Mouse (Mus musculus): ENCODE results near the gene Emc9. TPM values are rescaled to one million over a fixed set of nuclear protein-coding genes. Genes with fewer than 3 reads are reported as not detected.
A peak's percentile ranks its signal among the peaks of the same experiment; 100 is the strongest.

Gene Emc9
- polyA plus RNA-seq, 1 experiment from 2014 or later, result 16.6 TPM

DNA sequence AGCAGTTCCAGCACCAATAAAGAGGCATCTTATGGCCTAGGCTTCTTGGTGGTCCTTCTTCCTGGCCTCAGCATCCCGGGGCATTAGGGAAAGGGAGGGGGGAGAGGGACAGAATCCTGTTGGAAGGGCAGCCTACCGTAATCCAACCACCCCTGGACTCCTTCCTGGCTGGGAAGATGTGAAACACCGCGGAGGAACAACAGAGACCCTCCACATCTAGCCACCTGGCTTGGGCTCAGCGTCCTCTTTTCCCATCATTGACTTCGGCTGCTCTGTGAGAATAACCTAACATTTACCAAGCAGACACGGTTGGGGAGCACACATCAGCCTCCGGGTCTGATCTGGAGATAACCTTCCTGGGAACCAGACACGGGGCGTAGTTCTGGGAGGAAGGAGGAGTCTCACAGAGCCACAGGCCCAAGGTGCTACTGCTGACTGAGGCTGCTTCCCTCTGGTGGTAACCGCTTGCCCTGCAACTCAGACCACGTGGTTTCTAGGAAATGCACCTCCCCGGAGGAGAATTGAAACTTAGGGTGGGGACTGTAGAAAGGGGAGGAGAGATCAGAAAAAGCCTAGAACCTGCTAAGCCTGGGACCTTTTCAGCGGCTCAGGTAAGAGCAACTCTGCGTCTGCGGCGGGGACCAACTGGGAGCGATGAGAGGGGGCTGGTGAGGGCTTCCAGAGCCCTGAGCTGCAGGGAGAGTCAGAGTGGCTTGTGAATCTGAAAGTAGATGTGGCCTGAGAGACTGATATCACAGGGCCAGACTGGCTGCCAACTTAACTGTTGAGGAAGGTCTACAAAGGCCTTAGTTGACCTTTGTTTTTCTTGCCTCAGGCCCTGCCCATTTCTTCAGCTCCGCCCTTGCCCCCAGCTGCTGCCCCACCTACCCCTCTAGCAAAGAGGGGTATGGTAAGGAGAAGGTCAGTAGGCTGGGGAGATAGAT lies 18.8 kb upstream of the Emc9 start:
- H3K9me3 ChIP-seq (replicated peaks; ENCODE audit: low read length), result no peaks in the 10 kb centered on the region
- peaks cover 53% of the 10 kb centered on the region for H3K36me3 ChIP-seq (ENCODE audit: insufficient read depth, low read length)
- peak; percentile 99 for TF ChIP-seq CTCF (IDR thresholded peaks at IDR 0.05; ENCODE audit: low read depth)
- H3K27ac ChIP-seq, result peak overlapping the region; percentile 87
- peak overlapping the region; percentile 60 for H3K9ac ChIP-seq (ENCODE audit: low read depth, low read length)
- ATAC-seq (replicated peaks; ENCODE audit: low FRiP score, low read depth), result peak; percentile 92
- peak overlapping the region; percentile 71 for H3K4me2 ChIP-seq (ENCODE audit: low read length)
- H3K4me1 ChIP-seq (replicated peaks; ENCODE audit: insufficient read depth, low read length), result peaks cover 13% of the 10 kb centered on the region
- DNase-seq (ENCODE audit: low spot score), result peak; percentile 98
- H3K4me3 ChIP-seq (replicated peaks; ENCODE audit: low read depth, low read length), result peak overlapping the region; percentile 47
- WGBS, result 9% methylated on average over 19 of the region's 19 CpGs
- no peaks in the 10 kb centered on the region for H3K27me3 ChIP-seq (ENCODE audit: insufficient read depth, low read length)

DNA sequence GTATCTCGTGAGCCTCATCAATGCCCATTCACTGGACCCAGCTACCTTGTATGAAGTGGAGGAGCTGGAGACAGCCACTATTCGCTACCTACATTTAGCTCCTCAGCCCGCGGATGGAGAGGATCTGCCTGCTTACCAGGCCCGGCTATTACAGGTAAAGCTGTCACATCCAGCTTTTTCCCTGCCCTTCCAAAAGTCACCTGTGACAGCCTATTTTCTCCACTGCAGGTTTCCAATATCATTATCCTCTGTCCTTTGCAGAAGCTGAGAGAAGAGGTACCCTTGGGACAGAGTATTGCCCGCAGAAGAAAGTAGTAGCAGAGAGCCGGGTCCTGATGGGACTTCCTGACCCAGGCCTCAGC lies 18.1 kb upstream of the Emc9 start, which contains the start of gene Irf9:
Gene Irf9 (plus strand): TSS at position 301 of the 362 bp plus-strand sequence.
- Histone ChIP-seq H3K36me3 (ENCODE audit: insufficient read depth, low read length) (peaks cover 54% of the 10 kb centered on the region), H3K9me3 (replicated peaks; ENCODE audit: low read length) (no peaks in the 10 kb centered on the region), H3K4me1 (replicated peaks; ENCODE audit: insufficient read depth, low read length) (peaks cover 13% of the 10 kb centered on the region), H3K4me2 (ENCODE audit: low read length) (peak within 1 kb of the TSS; percentile 71), H3K27ac (peak within 1 kb of the TSS; percentile 87), H3K9ac (ENCODE audit: low read depth, low read length) (peak within 1 kb of the TSS; percentile 60), H3K27me3 (ENCODE audit: insufficient read depth, low read length) (no peaks in the 10 kb centered on the region), H3K4me3 (replicated peaks; ENCODE audit: low read depth, low read length) (peak within 1 kb of the TSS; percentile 47)
- DNase-seq (ENCODE audit: low spot score), result no peak
- ATAC-seq (replicated peaks; ENCODE audit: low FRiP score, low read depth), result no peak
- no peak for TF ChIP-seq CTCF (IDR thresholded peaks at IDR 0.05; ENCODE audit: low read depth)
- 73% methylated on average over 7 of the region's 7 CpGs for WGBS

DNA sequence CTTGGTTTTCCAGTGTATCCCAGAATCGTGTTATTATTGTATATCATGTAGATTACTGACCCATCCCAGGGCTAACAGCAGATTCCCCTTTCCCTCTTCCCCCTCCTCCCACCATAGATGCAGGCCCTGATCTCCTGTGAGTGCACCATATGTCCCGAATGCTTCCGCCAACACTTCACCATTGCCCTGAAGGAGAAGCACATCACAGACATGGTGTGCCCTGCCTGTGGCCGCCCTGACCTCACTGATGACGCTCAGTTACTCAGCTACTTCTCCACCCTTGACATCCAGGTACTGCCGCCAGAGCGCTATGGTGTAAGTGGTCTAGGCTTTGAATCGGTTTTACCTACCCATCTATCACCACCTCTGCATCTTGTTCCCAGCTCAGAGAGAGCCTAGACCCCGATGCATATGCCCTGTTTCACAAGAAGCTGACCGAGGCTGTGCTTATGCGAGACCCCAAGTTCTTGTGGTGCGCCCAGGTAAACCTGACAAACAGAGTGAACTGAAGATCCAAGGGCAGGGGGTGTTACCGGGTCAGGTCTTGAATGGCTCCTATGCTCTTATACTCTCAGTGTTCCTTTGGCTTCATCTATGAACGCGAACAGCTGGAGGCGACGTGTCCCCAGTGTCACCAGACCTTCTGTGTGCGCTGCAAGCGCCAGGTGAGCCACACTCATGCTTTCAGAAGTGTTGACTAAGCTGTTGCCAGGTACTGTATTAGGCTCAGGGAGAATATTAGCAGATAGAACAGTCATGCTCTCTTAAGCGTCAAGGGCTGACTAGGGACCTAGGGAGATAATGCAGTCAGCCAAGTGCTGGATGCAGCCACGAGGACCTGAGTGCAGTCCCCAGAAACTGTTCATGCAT lies 13.7 kb upstream of the Emc9 start:
- Histone ChIP-seq H3K9ac (ENCODE audit: low read depth, low read length) (no peak overlapping the region), H3K36me3 (ENCODE audit: insufficient read depth, low read length) (peaks cover 74% of the 10 kb centered on the region), H3K27ac (no peak overlapping the region), H3K4me2 (ENCODE audit: low read length) (no peak overlapping the region), H3K4me1 (replicated peaks; ENCODE audit: insufficient read depth, low read length) (peaks cover 7% of the 10 kb centered on the region), H3K27me3 (ENCODE audit: insufficient read depth, low read length) (no peaks in the 10 kb centered on the region), H3K9me3 (replicated peaks; ENCODE audit: low read length) (no peaks in the 10 kb centered on the region), H3K4me3 (replicated peaks; ENCODE audit: low read depth, low read length) (no peak overlapping the region)
- whole genome bisulfite sequencing, result 89% methylated on average over 21 of the region's 21 CpGs
- no peak for TF ChIP-seq CTCF (IDR thresholded peaks at IDR 0.05; ENCODE audit: low read depth)
- DNase-seq (ENCODE audit: low spot score) (no peak), ATAC-seq (replicated peaks; ENCODE audit: low FRiP score, low read depth) (no peak)

DNA sequence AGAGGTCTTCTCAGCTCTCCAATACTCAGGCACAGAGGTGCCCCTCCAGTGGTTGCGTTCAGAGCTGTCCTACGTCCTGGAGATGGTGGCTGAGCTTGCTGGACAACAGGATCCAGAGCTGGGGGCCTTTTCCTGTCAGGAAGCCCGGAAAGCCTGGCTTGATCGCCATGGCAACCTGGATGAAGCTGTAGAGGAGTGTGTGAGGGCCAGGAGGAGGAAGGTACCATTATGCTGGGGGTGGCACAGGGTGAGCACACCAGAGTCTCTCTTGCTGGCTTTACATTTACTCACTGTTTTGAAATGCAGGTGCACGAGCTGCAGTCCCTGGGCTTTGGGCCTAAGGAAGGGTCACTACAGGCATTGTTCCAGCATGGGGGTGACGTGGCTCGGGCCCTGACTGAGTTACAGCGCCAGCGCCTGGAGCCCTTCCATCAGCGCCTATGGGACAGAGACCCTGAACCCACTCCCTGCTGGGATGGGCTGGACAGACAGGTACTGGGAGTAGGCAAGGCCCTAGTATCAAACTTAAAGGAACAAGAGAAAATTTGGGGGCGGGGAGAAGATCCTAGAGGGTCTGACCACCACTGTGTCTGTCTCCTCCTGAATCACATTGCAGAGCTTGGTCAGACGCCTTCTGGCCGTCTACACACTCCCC lies 11.1 kb upstream of the Emc9 start:
- Histone ChIP-seq H3K4me3 (replicated peaks; ENCODE audit: low read depth, low read length) (no peak overlapping the region), H3K9ac (ENCODE audit: low read depth, low read length) (no peak overlapping the region), H3K9me3 (replicated peaks; ENCODE audit: low read length) (no peaks in the 10 kb centered on the region), H3K27me3 (ENCODE audit: insufficient read depth, low read length) (no peaks in the 10 kb centered on the region), H3K4me1 (replicated peaks; ENCODE audit: insufficient read depth, low read length) (peaks cover 15% of the 10 kb centered on the region; the same call in 1 of the 2 replicates), H3K4me2 (ENCODE audit: low read length) (no peak overlapping the region), H3K27ac (no peak overlapping the region), H3K36me3 (ENCODE audit: insufficient read depth, low read length) (peaks cover 61% of the 10 kb centered on the region)
- TF ChIP-seq CTCF (IDR thresholded peaks at IDR 0.05; ENCODE audit: low read depth), result no peak
- no peak for ATAC-seq (replicated peaks; ENCODE audit: low FRiP score, low read depth)
- whole genome bisulfite sequencing, result 81% methylated on average over 13 of the region's 13 CpGs
- DNase-seq (ENCODE audit: low spot score), result peak; percentile 30

GRCm38 (mm10) chr14:55592226-55592625 lies 7.1 kb upstream of the Emc9 start:
- WGBS, result 4% methylated on average over 16 of the region's 16 CpGs
- no peak for TF ChIP-seq CTCF (IDR thresholded peaks at IDR 0.05; ENCODE audit: low read depth)
- peaks cover 33% of the 10 kb centered on the region for H3K36me3 ChIP-seq (ENCODE audit: insufficient read depth, low read length)
- H3K9ac ChIP-seq (ENCODE audit: low read depth, low read length), result peak overlapping the region; percentile 92
- H3K4me2 ChIP-seq (ENCODE audit: low read length), result peak overlapping the region; percentile 96
- ATAC-seq (replicated peaks; ENCODE audit: low FRiP score, low read depth), result no peak
- peak overlapping the region; percentile 94 for H3K4me3 ChIP-seq (replicated peaks; ENCODE audit: low read depth, low read length)
- peak overlapping the region; percentile 99 for H3K27ac ChIP-seq
- no peaks in the 10 kb centered on the region for H3K9me3 ChIP-seq (replicated peaks; ENCODE audit: low read length)
- no peaks in the 10 kb centered on the region for H3K27me3 ChIP-seq (ENCODE audit: insufficient read depth, low read length)
- peaks cover 15% of the 10 kb centered on the region; the same call in 1 of the 2 replicates for H3K4me1 ChIP-seq (replicated peaks; ENCODE audit: insufficient read depth, low read length)
- peak; percentile 15 for DNase-seq (ENCODE audit: low spot score)

Measured in kidney, postnatal 0 days (tissue).